Mouse (Mus musculus) left cerebral cortex, postnatal 25 days (tissue): ENCODE data around the gene Prss48. TPM values are rescaled to one million over a fixed set of nuclear protein-coding genes. Genes with fewer than 3 reads are reported as not detected.
"Not testable (repeated sequence)": the region's sequence is repeated elsewhere in the genome, so short reads cannot be mapped to it uniquely, and the experiment has no call there.

Experiments
- DNase-seq, 2 experiments: peaks; one replicate each; pipeline ENCODE4 v3.0.0; 2022; ENCODE audit warnings: low spot score in 2 of 2, mixed read lengths in 1 of 2
- intact Hi-C: fragments of 180-260 bp; cut with DNase I; formaldehyde crosslinking; loops from one replicate; pipeline ENCODE4 v1.15.1; 2025
- total RNA-seq, 2 experiments: library from RNA; stranded (reverse); gene quantifications; 2 replicates each; pipeline ENCODE4 v1.2.3; 2021

Prss48 gene
- total RNA-seq, 2 experiments from 2014 or later, result not detected

DNA sequence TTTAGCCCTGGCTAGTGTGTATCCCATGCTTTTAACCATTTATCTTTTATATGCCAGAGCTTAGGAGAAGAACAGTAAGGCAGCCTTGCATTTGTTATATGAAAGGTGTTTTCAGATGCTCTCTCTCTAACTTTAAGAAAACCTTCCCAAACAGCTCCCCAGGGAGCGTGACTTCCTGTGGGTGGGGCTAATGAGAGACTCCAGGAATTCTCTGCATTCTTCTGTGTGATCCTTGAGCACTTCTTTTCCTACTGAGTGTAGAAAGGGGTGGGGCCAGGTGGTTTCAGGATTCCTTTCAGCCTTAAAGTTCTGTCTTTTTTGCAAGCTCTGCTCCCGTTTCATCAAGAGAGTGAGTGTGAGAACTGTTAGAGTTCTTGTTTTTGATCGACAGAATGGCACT is 8.3 kb upstream of the Prss48 start:
- DNase-seq, result no peak
- intact Hi-C loops, result no loop called here

DNA sequence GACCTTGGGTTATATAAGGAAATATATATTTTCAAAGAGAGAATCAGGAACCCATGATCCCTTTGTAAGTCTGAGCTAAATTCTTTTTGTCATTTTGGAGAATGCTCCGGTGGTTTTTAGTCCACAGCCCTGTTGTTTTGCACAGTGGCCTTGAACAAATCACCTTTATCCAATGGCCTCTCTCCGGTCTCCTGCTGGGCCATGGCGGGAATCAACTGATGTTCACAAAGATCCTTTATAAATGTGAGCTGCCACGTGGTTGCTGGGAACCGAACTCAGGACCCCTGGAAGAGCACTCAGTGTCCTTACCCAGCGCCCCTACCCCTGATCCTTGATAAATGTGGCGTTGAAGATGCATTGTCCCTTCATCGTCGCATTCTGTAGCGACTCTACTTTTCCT is 2.5 kb upstream of the Prss48 start:
- no peak for DNase-seq

GRCm38 (mm10) chr3:86002940-86003339 is 649 bp upstream of the Prss48 start:
- no peak for DNase-seq
- intact Hi-C loops, result no loop called here

More for the DNA sequence above, 2.5 kb upstream of the Prss48 start:
- intact Hi-C loops, result no loop called here

GRCm38 (mm10) chr3:86001271-86001670 is 1.0 kb downstream of the Prss48 start:
- DNase-seq, result no peak
- intact Hi-C loops, result no loop called here

DNA sequence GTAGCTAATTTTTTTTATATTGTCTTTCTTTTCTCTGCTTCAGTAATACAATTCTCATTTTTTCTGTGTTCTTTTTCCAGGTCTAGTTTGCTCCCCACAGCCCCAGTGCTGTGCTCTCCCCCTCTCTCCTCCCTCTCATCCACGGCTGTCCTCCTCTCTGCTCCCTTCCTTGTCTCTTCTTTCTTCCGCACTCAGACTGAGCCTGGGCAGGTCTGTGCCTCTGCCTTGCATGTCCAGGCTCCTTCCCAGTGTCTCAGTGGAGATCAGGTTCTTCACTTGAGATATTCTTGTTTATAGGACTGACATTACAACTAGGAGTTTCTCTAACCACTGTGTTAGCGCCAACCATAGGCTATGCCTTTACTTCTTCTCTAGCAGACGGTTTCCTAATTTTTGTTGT is 7.6 kb downstream of the Prss48 start:
- intact Hi-C loops, result no loop called here
- DNase-seq, result no peak

DNA sequence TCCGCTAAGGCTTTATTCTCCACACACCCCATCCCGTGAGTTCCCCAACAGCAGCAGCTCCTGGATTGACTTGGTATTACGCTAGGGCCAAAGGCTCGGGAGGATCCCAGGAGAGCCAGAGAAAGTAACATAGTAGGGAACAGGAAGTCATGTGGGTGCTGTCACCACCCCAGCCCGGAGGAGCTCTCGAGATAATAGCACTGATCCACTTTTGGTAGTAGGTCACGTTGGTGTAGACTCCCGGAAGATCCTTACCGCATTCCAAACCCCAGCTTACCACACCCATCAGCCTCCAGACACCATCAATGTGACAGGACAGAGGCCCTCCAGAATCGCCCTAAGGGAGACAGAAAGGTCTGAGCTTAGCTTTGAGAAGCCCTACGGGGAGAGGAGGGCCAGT is 8.5 kb downstream of the Prss48 start:
- intact Hi-C loops, result no loop called here
- DNase-seq, result no peak

DNA sequence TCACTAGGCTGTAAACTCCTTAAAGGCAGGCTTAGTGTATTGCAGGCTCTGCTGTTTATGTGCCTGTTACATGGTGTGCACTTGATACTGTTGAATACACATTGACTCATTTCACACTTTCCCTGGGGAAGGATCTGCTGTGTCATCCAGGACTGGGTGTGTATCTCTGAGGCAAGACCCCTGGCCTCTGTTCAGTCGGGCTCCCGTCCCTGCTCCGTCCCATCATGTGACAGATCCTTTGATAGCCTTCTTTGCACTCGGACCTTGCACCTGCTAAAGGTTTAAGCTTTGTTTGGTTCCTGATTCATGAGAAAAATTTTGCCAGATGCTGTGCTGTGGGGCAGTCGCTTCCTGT is 10.5 kb downstream of the Prss48 start:
- intact Hi-C loops, result no loop called here
- no peak for DNase-seq

GRCm38 (mm10) chr3:85991140-85991801 is 11.0 kb downstream of the Prss48 start:
- DNase-seq, result no peak
- intact Hi-C loops, result no loop called here

GRCm38 (mm10) chr3:85987225-85987624 is 15.1 kb downstream of the Prss48 start:
- intact Hi-C loops, result no loop called here
- DNase-seq, result no peak

GRCm38 (mm10) chr3:85984537-85984936 is 17.8 kb downstream of the Prss48 start:
- intact Hi-C loops, result no loop called here
- DNase-seq, result no peak

DNA sequence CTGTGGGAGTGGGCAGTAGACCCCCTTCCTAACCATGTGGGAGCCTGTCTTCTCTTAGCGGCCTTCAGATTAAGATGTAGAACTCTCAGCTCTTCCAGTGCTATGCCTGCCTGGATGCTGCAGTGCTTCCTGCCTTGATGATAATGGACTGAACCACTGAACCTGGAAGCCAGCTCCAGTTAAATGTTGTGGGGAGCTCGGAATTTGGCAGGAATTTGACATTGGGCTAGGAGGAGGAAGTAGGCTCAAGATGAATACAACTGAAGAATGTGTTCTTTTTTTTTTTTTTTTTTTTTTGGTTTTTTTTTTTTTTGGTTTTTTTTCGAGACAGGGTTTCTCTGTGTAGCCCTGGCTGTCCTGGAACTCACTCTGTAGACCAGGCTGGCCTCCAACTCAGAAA is 20.5 kb downstream of the Prss48 start:
- DNase-seq, intact Hi-C loops: not testable (repeated sequence)

- peak in 1 of 2 experiments; percentile 13 for DNase-seq
Observed at GRCm38 (mm10) chr3:85980036-85980435, 22.3 kb downstream of the Prss48 start.

DNA sequence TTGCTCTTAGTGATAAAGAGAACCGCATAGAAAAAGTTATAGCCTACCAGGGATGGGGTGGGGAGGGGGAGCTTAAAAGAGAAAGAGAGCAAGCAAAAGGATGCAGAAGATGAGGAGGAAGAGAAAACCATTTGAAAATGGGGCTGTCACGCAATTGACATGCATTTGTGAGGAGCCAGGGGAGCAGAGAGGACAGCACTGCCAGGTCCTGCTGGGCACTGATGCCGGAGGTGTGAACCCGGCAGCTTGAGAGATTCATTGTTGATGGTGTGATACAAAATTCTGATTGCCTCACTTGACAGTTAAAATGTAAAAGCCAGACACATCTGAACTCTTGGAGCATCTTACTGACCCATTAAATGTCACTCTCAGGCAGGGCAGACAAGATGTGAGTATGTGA is 27.8 kb downstream of the Prss48 start:
- no peak for DNase-seq
- intact Hi-C loops, result no loop called here

More at GRCm38 (mm10) chr3:85980036-85980435, 22.3 kb downstream of the Prss48 start:
- intact Hi-C loops, result no loop called here

- intact Hi-C loops, result no loop called here
- no peak for DNase-seq
Observed at GRCm38 (mm10) chr3:85973376-85974140, 28.7 kb downstream of the Prss48 start.

DNA sequence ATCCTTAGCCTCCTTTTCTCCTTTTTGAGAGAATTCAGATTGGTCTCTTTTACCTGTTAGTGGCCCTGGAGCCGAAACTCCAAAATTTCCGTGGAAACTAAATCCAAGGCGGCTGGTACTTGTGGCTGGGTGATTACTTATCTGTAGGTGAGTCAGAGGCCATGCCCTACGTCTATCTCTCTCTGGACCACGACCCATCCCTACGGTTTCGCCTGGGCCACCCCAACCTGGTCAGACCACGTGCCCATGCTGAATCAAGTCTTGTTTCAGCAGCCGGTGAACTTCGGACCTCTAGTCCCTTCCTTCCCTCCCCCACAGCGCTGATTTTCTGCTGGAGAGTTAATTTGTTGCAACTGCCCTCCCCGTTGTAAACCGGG is 30.7 kb downstream of the Prss48 start:
- intact Hi-C loops, result no loop called here
- DNase-seq, result no peak

DNA sequence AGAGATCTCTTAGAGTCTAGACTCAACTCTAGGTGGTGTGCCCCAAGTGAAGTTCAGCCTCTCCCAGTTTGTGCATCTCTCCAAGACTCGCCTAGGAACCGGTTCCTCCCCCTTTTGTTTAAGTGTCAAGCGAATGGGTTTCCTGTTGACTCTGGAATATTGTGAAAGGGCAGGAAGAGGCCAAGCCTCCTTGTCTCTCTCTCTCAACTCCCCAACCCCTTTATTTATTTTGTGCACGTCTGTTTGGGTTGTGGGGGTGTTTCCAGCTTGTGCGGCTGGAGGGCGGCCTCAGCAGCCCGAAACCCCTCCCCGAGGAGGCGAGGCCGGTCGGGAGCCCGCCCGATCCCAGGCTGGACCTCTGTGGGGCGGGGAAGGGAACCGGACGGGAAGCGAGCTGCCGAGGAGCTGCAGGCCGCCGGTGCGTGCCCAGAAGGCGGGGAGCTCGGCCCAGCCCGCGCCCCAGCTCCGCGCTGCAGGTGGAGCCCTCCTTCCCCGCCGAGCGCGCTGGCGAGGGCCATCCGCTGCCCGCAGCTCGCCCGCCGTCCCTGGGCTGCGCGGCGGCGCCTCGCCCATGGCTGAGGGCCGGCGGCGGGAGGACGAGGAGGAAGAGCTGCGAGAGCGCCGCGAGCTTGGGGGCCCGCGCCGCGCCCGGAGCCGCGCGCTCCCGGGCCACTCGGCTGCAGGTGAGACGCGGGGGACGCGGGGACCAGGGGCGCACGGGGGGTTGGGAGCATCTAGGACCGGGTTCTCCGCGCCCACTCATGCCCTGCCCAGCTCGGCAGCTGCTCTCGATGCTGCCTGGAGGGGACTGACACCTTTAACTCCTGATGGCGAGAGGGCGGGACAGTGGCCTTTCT is 31.3 kb downstream of the Prss48 start, which contains the start of gene Sh3d19:
Gene Sh3d19, plus strand, starts transcription at position 368 of the 857 bp plus-strand sequence.
- peak; percentile 59 to 65 for DNase-seq
- intact Hi-C loops, result no loop called here

GRCm38 (mm10) chr3:85969040-85969439 is 33.3 kb downstream of the Prss48 start:
- intact Hi-C loops, result no loop called here
- DNase-seq, result no peak

- no peak for DNase-seq
- intact Hi-C loops, result no loop called here
Observed at GRCm38 (mm10) chr3:85965479-85965878, 36.8 kb downstream of the Prss48 start.

- DNase-seq, result peak in 1 of 2 experiments; percentile 67
Observed at GRCm38 (mm10) chr3:85961134-85961533, 41.2 kb downstream of the Prss48 start.

DNA sequence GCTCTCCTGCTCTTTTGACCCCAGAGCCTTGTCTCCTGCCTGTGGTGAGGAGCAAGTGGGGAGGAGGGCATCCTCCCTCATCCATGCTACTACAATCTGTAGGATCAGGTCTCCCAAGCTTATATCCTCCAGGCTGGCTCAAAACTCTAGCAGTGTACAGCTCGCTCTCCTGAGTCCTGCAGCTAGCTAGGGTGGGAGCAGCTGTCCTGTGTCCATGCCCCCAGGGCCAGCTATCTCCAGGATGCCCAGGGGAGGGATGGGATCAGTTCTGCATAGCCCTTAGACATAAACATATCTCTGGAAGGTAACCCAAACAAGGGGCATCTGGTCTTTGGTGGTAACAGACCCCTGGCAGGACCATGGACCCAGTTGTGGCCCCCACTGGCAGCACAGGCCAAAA is 42.6 kb downstream of the Prss48 start:
- intact Hi-C loops, result no loop called here

More at GRCm38 (mm10) chr3:85961134-85961533, 41.2 kb downstream of the Prss48 start:
- intact Hi-C loops, result no loop called here

More for the DNA sequence above, 42.6 kb downstream of the Prss48 start:
- no peak for DNase-seq
